Comparison of ENCODE assay signal across 8 mouse cellular contexts in the genomic region with DNA sequence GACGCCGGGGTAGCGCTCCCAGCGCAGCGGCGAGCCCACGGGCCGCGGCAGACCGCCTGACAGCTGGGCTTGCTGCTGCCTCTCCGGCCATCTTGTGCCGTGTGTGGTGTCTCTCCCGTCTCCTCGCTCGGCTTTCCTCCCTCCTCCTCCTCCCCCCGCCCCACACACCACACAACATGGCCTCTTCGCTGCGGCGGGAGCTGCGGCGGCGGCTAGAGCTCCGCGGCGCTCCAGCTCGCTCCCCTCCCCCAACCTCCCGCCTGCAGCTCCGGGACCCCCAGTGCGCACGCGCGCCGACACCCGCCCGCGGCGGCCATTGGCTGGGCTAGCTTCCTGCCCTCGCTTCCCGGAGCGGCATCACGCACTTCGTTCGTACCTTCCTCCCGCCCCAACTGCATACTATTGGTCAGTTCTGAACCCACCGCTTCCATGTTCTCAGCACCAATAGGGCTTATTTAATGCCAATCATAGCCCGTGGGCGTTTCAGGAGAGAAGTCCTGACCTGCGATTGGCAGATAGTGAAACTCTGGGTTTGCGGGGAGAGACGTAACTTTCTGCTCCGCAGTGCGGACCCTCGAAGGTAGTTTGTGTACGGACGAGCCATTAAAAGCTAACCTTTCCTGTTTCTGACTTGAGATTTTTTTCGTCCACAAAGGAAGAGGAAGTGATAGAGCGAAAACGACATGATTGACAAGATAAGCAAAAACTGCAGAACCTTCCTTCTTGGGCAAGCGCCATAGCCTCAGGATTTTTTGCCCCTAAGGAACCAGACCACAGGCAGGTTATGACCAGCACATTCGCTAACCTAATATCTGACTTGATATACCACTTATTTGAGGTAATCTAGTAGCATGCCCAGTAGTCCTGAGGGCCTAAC. TPM values are rescaled to one million over a fixed set of nuclear protein-coding genes. Genes with fewer than 3 reads are reported as not detected.
A peak's percentile ranks its signal among the peaks of the same experiment; 100 is the strongest.
DNase-seq lines count a peak whose midpoint lies in the region; ATAC-seq lines count a peak whose summit lies in the region.

No protein-coding gene starts in this region.

- peaks cover 8% of the 10 kb centered on the region; the same call in 1 of the 2 replicates for H3K4me1 ChIP-seq in hindbrain, embryonic 12.5 days

- no peaks in the 10 kb centered on the region for H3K9me3 ChIP-seq in hindbrain, embryonic 12.5 days (replicated peaks)

- peak overlapping the region; percentile 99 for H3K4me3 ChIP-seq in hindbrain, embryonic 12.5 days

- under 1% methylated on average over 54 of the region's 60 CpGs for WGBS in hindbrain, embryonic 12.5 days

- H3K27ac ChIP-seq in hindbrain, embryonic 12.5 days, result peak overlapping the region; percentile 100

- no peaks in the 10 kb centered on the region for H3K27me3 ChIP-seq in hindbrain, embryonic 12.5 days

- DNase-seq in NIH3T3 (ENCODE audit: low read depth), result peak; percentile 100
- DNase-seq in cerebellum, postnatal 10 days, result peak; percentile 100
- peak; percentile 100 for DNase-seq in frontal cortex, postnatal 10 days (ENCODE audit: low spot score in 2 of 2)
- DNase-seq in layer of hippocampus, postnatal 14 days (ENCODE audit: low spot score in 2 of 2), result peak; percentile 98 to 100
- peak; percentile 99 for DNase-seq in lung, postnatal 14 days
- peak; percentile 100 for DNase-seq in retina, adult 2 months (ENCODE audit: low read depth, low spot score)
- peak; percentile 98 to 100 for DNase-seq in thymus, postnatal 36 days

- H3K9ac ChIP-seq in hindbrain, embryonic 12.5 days, result peak overlapping the region; percentile 100

- no peaks in the 10 kb centered on the region for H3K36me3 ChIP-seq in hindbrain, embryonic 12.5 days

- ATAC-seq in hindbrain, embryonic 12.5 days (ENCODE audit: low FRiP score), result peak; percentile 100

- peak overlapping the region; percentile 71 for H3K4me2 ChIP-seq in hindbrain, embryonic 12.5 days (replicated peaks)

RNA-seq across cellular contexts. Expression of a gene that starts 16.9 kb away (rescaled TPM):
- polyA plus RNA-seq in hindbrain, embryonic 12.5 days (2016; fragmentation: Nextera tagmentation; extraction: Ambion mirVana), result 63.6 and 67.9 TPM in 2 replicates
- total RNA-seq in layer of hippocampus, postnatal 14 days (2021), result 10 to 100 TPM; 47.2 to 49.8 TPM

Comparison
In these comparisons a context has a peak if more than half of its experiments do, and no peak if none do; other contexts are left out.
1. Peak in every context shown above with its lines: DNase-seq, ATAC-seq, H3K4me3 ChIP-seq and H3K27ac ChIP-seq.